Mouse (Mus musculus) cortical plate, adult 2 months (tissue): ENCODE measurements around the gene Nup155.
A peak's percentile ranks its signal among the peaks of the same experiment; 100 is the strongest.

Experiments used
- CTCF ChIP-seq: fragments of 200-500 bp; IDR thresholded peaks from 2 replicates; pipeline ENCODE4 v1.5.1; 2011; ENCODE audit warnings: mild to moderate bottlenecking, control low read depth, low read length; ENCODE audit not compliant: insufficient read depth; ENCODE audit errors: extremely low read depth
- POLR2A ChIP-seq: fragments of 200-500 bp; IDR thresholded peaks from 2 replicates; pipeline ENCODE4 v1.6.1; 2011; ENCODE audit warnings: mild to moderate bottlenecking, low read length, control low read depth; ENCODE audit not compliant: insufficient read depth; ENCODE audit errors: extremely low read depth

DNA sequence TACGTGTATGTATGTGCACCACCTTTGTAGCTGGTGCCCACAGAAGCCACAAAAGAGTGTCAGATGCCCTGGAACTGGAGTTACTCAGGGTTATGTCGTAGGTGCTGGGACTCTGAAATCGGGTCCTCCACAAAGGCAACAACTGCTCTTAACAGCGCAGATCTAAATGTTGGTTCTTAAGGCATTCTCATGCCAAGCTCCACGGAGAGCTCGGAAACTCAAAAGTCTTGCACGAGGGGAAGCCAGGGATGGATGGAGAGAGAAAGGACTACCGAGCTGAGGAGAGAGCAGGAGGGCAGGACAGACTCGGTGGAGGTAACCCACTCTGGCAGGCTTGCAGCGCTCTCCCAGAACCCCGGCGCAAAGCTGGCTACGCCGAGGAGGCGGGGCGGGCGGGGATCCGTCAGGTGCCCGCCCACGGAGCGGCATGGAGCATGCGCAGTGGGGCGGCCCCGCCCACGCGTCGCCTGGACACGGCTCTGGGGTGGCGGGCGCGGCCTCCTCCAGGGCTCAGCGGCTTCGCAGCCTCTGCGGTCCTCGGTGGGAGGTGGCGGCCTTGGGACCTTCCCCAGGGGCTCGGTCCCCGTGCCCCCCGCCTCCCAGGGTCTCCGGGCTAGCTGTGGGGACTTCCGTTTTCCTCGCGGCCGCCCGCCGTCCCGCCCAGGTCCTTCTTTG is 59.7 kb downstream of the Nup155 start, which contains the start of gene Cplane1:
- TF ChIP-seq CTCF: no peak
- peak; percentile 88 for TF ChIP-seq POLR2A
